Mouse (Mus musculus) ZHBTc4 (cell line): ENCODE results near the gene Eif5.
"Not testable (repeated sequence)": the region's sequence is repeated elsewhere in the genome, so short reads cannot be mapped to it uniquely, and the experiment has no call there.

Experiments
- DNase-seq: peaks from one replicate; pipeline ENCODE4 v3.0.0-alpha.2; 2011; ENCODE audit warnings: low read depth, low spot score

The Eif5 gene

DNA sequence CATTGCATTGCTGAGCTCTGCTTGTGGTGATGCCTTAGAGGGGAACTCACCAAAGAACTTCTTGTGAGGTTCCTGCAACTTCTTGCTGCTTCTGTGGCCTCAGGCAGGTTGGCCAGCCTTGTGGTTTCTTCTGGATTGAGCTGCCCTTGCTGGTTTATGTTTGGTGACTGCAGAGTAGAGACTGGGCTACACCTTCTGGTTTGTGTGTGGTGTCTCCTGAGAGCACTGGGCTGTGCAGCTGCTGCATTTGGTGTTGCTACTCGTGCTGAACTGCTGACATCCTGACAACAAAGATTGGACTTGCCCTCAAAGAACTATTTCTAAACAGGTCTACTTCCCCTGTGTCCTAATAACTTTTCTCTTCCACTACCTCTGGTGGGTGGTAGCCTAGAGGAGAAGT is 13.3 kb upstream of the Eif5 start:
- DNase-seq: no peak

- no peak for DNase-seq
These were observed 12.9 kb upstream of the Eif5 start for GRCm38 (mm10) chr12:111524883-111525282.

DNA sequence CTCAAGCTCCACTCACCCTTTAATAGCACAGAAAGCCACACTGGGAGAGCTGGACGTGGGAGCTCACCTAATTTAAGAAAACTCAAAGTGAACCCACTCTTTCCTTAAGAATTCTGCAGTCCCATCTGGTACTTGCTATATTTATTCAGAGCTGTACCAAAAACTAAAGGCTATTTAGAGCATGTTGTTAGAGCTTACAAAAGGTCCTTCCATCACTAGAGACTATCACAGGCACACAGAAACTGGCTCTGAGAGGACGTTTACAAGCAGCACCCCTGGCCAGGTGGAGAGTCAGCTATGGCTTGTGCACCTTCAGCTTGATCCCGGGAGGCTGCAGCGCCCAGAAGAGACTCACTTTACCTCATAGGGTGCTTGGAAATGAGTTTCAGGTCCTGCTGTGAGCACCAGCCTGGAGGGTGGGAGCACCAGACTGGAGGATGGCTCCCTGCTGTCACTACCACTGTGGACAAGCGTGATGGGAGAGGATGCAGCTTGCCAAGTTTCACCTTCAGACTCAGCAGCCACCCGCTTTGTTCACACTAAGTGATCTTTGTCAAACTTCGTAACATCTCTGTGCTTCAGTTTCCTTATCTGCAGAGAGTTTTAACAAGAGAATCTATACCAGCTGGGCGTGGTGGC is 10.1 kb upstream of the Eif5 start:
- DNase-seq: no peak

- peak; percentile 59 for DNase-seq
These were observed 8.6 kb upstream of the Eif5 start for GRCm38 (mm10) chr12:111529192-111529591.

GRCm38 (mm10) chr12:111533096-111533794 is 4.6 kb upstream of the Eif5 start:
- no peak for DNase-seq

GRCm38 (mm10) chr12:111535281-111535680 is 2.5 kb upstream of the Eif5 start:
- DNase-seq: peak; percentile 57

DNA sequence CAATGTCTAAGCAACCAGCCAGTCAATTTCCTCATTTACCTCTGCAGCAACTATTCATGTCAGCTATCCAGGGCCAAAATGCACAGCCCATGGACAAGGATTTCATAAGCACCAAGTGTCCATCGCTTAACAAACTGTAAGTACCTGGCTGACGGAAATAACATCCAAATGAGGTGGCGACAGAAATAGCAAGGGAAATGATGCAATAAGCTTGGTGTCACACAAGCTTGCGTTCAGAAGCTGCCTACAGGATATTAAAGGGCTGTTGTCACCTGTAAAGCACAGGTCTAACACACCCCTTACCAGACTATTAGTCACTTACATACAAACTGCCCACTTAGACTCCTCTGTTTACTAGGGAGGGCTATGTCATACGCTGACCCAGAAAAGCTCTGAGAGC is 2.1 kb upstream of the Eif5 start:
- no peak for DNase-seq

DNA sequence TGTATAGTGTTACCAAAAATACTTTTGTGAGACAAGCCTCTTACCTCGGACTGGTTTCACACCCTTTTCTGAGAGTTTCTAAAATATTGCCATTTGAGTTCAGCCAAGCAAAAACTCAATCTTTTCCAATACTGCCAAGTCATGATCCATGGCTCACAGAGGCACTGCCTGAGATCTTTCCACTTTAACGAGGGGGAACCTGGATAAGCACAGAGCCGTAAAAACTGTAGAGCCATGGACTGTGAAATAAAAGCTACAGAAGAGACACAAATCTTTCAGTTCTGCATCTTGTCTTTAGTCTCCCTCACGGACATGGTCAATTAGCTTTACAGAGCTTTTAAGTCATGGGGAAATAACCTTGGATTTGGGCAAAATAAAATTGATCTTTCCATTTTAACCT is 1.1 kb upstream of the Eif5 start:
- no peak for DNase-seq

DNA sequence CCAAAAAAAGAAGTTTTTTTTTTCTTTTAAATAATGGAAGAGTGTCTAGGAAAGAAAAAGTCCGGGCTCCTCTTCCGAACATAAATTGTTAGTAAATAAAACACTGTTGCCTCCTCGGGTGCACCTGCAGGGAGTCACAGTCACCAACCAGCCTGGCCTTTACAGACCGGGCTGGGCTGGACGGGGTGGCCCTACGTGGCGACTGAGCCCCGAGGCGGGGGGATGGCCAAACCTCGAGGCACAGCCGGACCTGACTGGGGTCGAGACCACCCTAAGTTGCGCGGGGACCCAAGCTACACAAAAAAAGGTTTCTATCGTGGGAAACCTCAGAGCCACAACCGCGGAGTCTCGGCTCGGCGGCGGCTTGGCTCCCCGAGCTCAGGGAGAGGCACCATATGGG is 475 bp upstream of the Eif5 start:
- no peak for DNase-seq

DNA sequence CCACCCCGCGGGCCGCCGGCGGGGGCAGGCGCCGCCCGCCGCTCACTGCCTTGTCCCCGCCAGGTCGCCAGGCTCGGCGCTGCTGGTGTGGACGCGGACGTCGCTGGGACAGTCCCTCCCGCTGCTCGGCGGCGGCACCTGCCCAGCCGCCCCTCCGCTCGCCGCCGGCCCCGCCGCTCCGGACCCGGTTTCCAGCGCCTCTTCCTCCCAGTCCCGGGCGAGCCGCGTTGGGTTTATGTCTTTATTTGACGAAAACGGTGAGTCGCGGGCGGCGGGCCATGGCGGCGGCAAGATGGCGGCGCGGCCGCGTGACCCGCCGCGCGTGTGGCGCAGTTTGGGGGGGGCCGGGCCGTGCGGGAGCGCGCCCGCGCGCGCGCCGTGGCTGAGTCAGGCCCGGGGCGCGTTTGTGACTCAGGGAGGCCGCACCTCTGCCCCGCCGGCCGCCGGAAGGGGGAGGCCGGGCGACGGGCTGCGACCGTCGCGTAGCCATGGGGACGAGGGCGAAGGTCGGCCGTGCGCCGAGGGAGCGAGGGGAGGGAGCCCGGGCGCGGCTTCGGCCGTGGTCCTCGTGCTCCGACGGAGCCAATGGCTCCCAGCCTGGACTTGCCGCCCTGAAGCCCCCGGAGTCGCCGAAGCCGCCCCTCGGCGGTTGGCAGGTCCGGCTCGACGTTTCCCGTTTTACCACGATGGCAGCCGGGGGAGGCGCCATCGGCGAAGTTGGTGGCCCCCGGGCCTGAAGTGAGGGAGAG is 650 bp downstream of the Eif5 start:
- peak; percentile 77 for DNase-seq

DNA sequence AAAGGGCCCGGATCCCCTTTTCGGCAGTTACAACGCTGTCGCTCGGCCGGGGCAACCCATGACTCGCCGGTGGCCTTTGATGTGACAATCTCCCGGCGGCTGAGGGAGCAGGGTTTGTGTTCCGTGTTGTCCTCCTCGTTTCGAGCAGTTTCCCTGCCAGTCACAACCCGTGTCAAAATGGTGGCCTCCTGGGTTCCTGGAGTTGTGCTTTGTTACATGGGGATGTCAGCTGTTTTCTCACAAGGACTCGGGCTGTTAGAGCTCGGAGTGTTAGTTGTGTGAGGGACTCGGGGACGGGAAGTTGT is 1.2 kb downstream of the Eif5 start:
- peak; percentile 64 for DNase-seq

DNA sequence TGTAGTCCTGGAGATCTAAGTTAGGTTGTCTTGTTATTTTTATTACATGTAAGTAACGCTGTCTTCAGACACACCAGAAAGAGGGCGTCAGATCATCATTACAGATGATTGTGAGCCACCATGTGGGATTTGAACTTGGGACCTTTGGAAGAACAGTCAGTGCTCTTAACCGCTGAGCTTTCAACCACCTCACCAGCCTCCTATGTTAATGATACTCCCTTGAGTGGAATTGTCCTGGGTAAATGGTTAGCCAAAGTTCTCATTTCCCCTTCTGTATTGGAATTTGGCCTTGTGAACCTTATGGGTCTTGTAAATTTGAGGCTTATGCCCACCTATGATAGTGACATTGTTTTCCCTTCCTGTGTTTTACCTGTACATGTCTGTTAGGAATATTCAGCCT is 9.3 kb downstream of the Eif5 start:
- peak; percentile 35 for DNase-seq

DNA sequence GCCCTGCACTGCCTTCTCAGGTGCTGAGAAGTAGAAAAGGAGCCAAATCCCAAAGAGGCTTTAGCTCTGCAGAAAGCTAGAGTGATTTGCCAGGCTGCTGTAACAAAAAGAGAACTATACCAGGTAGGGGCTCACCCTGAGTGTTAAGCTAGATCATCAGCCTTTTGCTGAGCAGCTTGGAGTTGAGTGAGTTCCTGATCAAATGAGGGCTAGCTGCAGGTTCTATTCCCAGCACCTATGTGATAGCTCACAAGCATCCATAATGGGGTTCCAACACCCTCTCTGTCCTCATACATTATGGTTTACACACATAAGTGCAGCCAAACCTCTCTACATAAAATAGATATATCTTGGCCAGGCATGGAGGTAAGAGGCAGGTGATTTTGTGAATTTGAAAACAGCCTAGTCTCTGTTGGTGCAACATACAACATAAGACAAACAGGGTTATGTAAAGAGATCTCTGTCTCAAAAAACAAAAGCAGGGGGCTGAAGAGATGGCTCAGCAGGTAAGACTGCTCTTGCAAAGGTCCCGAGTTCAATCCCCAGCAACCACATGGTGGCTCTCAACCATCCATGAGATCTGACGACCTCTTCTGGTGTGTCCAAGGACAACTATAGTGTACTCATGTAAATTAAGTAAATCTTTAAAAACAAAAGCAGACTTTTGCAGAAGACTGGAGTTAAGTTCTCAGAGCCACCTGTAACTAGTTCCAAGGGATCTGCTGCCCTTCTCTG is 10.9 kb downstream of the Eif5 start:
- peak; percentile 55 for DNase-seq

GRCm38 (mm10) chr12:111550679-111551078 is 12.9 kb downstream of the Eif5 start:
- DNase-seq: peak; percentile 71

DNA sequence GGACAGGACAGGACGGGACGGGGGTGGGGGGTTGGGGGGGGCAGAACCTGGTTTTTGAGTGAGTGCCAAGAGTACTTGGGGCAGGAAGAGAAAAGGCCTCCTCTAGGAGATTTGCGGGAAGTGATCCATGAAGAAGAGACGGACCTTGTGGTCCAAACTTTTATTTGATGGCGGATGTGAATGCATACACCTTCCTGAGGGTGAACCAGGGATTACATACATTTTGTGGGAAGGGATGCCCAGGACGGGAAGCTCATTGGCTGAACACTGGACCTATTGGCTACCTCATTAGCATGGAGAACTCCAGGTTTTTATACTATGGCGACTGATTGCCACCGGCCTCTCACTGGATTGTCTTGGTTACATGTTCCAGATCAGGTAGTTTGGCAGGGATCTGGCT is 14.5 kb downstream of the Eif5 start:
- DNase-seq: no peak

- no peak for DNase-seq
These were observed 17.5 kb downstream of the Eif5 start for GRCm38 (mm10) chr12:111555357-111555756.

GRCm38 (mm10) chr12:111555893-111556292 is 18.1 kb downstream of the Eif5 start:
- not testable (repeated sequence) for DNase-seq

DNA sequence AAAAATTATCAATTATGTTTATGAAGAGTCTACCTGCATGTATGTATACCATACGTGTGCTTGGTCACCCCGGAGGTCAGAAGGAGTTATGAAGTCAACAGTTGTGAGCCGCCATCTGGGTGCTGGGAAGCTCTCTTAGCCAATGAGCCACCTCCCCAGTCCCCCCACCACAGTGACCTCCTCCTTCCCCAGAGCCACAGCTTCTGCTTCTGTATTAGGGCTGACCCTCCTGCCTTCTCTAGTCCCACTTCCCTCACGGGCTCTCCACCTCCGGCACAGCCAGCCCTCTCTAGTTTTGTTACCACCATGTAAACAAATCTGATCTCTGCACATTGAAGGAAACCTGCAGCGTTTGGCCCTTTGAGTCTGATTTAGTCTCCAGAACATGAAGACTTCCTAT is 19.7 kb downstream of the Eif5 start:
- DNase-seq: no peak

- DNase-seq: no peak
These were observed 20.8 kb downstream of the Eif5 start for GRCm38 (mm10) chr12:111558655-111559054.

- DNase-seq: peak; percentile 60
These were observed 21.9 kb downstream of the Eif5 start for GRCm38 (mm10) chr12:111559647-111560258.

DNA sequence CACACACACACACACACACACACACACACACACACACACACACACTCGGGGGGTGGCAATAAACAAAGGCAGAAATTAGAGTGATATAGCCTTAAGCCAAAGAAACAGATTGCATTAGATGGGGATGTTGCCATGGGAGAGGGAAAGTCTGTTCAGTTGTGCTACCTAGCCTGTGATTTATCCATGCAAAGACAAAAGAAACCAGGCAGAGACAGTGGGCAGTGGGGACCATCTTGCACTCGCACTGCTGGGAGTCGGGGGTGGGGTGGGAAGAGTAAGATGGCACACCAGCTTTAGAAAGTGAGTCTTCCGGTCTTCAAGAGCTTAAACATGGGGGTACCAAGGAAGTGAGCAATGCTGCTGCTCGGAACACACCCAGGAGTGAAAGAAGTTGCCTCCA is 22.5 kb downstream of the Eif5 start:
- DNase-seq: no peak

DNA sequence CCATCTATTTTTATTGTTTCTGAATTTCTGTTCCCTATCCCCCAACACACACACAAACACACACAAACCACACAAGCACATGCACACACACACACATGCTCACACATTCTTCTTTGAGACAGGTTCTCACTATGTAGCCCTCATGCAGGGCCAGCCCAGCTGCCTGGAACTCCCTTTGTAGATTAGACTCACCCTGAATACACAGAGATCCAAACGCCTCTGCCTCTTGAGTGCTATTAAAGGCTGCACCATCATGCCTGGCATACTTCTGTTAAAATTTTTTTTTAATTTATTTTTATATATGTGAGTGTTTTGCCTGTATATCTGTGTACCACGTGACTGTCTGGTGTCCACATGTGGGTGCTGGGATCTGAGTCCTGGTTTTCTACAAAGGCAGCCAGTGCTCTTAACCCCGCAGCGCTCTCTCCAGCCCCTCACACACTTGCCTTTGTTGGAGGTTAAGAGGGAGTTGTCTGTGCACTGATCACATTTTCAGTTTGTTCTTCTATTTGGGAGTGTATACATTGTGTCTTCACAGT is 24.5 kb downstream of the Eif5 start:
- DNase-seq: no peak
